ENCODE assay signal across 18 mouse cellular contexts in the genomic region with DNA sequence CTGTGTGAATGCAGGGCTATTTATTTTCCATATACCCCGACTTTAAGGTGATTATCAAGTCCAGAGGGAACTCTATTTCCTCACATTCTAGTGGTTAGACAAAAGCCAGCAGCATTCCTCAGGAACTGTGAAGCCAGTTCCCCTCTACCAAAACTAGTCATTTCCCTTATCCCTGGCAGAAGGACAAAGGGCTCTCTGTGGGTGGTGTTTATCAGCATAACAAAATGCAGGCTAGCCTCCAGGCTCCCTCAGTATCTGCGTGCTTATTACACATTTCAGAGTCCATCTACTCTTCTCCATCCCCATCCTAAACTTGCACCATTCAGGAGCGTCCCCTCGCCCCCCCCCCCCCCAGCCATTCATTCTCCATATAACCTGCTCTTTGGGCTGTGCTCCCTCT. TPM values are rescaled to one million over a fixed set of nuclear protein-coding genes. Genes with fewer than 3 reads are reported as not detected.
DNase-seq lines count a peak whose midpoint lies in the region; ATAC-seq lines count a peak whose summit lies in the region.
"Had no signal": no experiment of that assay in that cellular context is flagged by ENCODE, and none has a peak within 500 bp of the region (broad histone marks: within the 10 kb centered on the region; RNA-seq: fewer than 3 reads in every experiment).

No protein-coding gene starts in this region.

- no peaks in the 10 kb centered on the region for H3K9me3 ChIP-seq in forebrain, embryonic 14.5 days (replicated peaks; ENCODE audit: control insufficient read depth, low read length)
- H3K9me3 ChIP-seq in forebrain, embryonic 15.5 days, result no peaks in the 10 kb centered on the region
- no peaks in the 10 kb centered on the region for H3K9me3 ChIP-seq in limb, embryonic 12.5 days
- H3K9me3 ChIP-seq in limb, embryonic 10.5 days (replicated peaks), result no peaks in the 10 kb centered on the region
- H3K9me3 ChIP-seq: forebrain, embryonic 13.5 days; neural tube, embryonic 12.5 days; stomach, embryonic 15.5 days had no signal

- H3K9ac ChIP-seq in forebrain, embryonic 14.5 days (ENCODE audit: low read length), result no peak overlapping the region
- no peak overlapping the region for H3K9ac ChIP-seq in forebrain, embryonic 15.5 days (replicated peaks)
- H3K9ac ChIP-seq in limb, embryonic 12.5 days (replicated peaks), result no peak overlapping the region
- H3K9ac ChIP-seq: forebrain, embryonic 13.5 days; neural tube, embryonic 12.5 days; stomach, embryonic 15.5 days had no signal

- 0% methylated on average over 2 of the region's 4 CpGs for WGBS in forebrain, embryonic 14.5 days
- 0% methylated on average over 3 of the region's 4 CpGs for WGBS in forebrain, embryonic 15.5 days
- 38% methylated on average over 4 of the region's 4 CpGs for WGBS in limb, embryonic 12.5 days
- 35% methylated on average over 4 of the region's 4 CpGs for WGBS in limb, embryonic 10.5 days

- ATAC-seq in forebrain, embryonic 14.5 days, result no peak
- no peak for ATAC-seq in forebrain, embryonic 15.5 days (replicated peaks)
- ATAC-seq in limb, embryonic 12.5 days (ENCODE audit: insufficient number of reproducible peaks, insufficient read depth, low FRiP score, low TSS enrichment, low read depth), result 0 out of 2 replicates have a peak, but pooled peaks have one; percentile 20
- peak; percentile 55 for ATAC-seq in megakaryocyte progenitor cell, adult 5-6 weeks (replicated peaks; ENCODE audit: poor library complexity)
- ATAC-seq: forebrain, embryonic 13.5 days; Patski had no signal

- H3K4me3 ChIP-seq in forebrain, embryonic 14.5 days (ENCODE audit: low read depth, low read length), result no peak overlapping the region
- H3K4me3 ChIP-seq in forebrain, embryonic 15.5 days, result no peak overlapping the region
- H3K4me3 ChIP-seq in limb, embryonic 12.5 days (replicated peaks), result no peak overlapping the region
- H3K4me3 ChIP-seq in limb, embryonic 10.5 days, result no peak overlapping the region
- H3K4me3 ChIP-seq: forebrain, embryonic 13.5 days; neural tube, embryonic 12.5 days; stomach, embryonic 15.5 days had no signal

- no peaks in the 10 kb centered on the region for H3K27me3 ChIP-seq in forebrain, embryonic 14.5 days (replicated peaks; ENCODE audit: control insufficient read depth, insufficient read depth, low read length)
- no peaks in the 10 kb centered on the region for H3K27me3 ChIP-seq in forebrain, embryonic 15.5 days
- H3K27me3 ChIP-seq in limb, embryonic 12.5 days, result no peaks in the 10 kb centered on the region
- no peaks in the 10 kb centered on the region for H3K27me3 ChIP-seq in limb, embryonic 10.5 days (ENCODE audit: low read depth, poor library complexity, severe bottlenecking)
- H3K27me3 ChIP-seq: forebrain, embryonic 13.5 days; neural tube, embryonic 12.5 days; Patski; stomach, embryonic 15.5 days had no signal

- no peaks in the 10 kb centered on the region for H3K36me3 ChIP-seq in forebrain, embryonic 14.5 days (ENCODE audit: control insufficient read depth, insufficient read depth, low read length)
- H3K36me3 ChIP-seq in forebrain, embryonic 15.5 days, result no peaks in the 10 kb centered on the region
- no peaks in the 10 kb centered on the region for H3K36me3 ChIP-seq in limb, embryonic 12.5 days
- H3K36me3 ChIP-seq in limb, embryonic 10.5 days, result no peaks in the 10 kb centered on the region
- H3K36me3 ChIP-seq: neural tube, embryonic 12.5 days; stomach, embryonic 15.5 days had no signal

- H3K4me2 ChIP-seq in forebrain, embryonic 14.5 days (ENCODE audit: low read length), result no peak overlapping the region
- H3K4me2 ChIP-seq in forebrain, embryonic 15.5 days (replicated peaks), result no peak overlapping the region
- no peak overlapping the region for H3K4me2 ChIP-seq in limb, embryonic 12.5 days
- H3K4me2 ChIP-seq: forebrain, embryonic 13.5 days; neural tube, embryonic 12.5 days; stomach, embryonic 15.5 days had no signal

- DNase-seq in forebrain, embryonic 14.5 days (ENCODE audit: low spot score), result peak; percentile 40
- DNase-seq in limb, embryonic 10.5 days (ENCODE audit: low spot score), result no peak
- DNase-seq in ZHBTc4 (ENCODE audit: low read depth, low spot score), result peak; percentile 83
- DNase-seq in ovary, postnatal 10 days (ENCODE audit: low spot score), result no peak
- no peak for DNase-seq in spleen, postnatal 36 days (ENCODE audit: low spot score in 2 of 2)
- DNase-seq: adrenal gland, postnatal 36 days; B cell, adult 2 months; gastrocnemius, postnatal 36 days; kidney, postnatal 14 days; lung, postnatal 4 days; thymus, postnatal 36 days had no signal

- H3K27ac ChIP-seq in forebrain, embryonic 14.5 days (ENCODE audit: low read depth, low read length), result no peak overlapping the region
- no peak overlapping the region for H3K27ac ChIP-seq in forebrain, embryonic 15.5 days (replicated peaks)
- H3K27ac ChIP-seq in limb, embryonic 12.5 days, result no peak overlapping the region
- no peak overlapping the region for H3K27ac ChIP-seq in limb, embryonic 10.5 days
- H3K27ac ChIP-seq: forebrain, embryonic 13.5 days; neural tube, embryonic 12.5 days; stomach, embryonic 15.5 days had no signal

- H3K4me1 ChIP-seq in forebrain, embryonic 14.5 days (ENCODE audit: control insufficient read depth, insufficient read depth, low read length), result peaks cover 2% of the 10 kb centered on the region; the same call in 1 of the 2 replicates
- H3K4me1 ChIP-seq in forebrain, embryonic 15.5 days, result peaks cover 6% of the 10 kb centered on the region; the same call in 1 of the 2 replicates
- H3K4me1 ChIP-seq in limb, embryonic 12.5 days (replicated peaks), result peaks cover 4% of the 10 kb centered on the region; the same call in 1 of the 2 replicates
- H3K4me1 ChIP-seq in limb, embryonic 10.5 days, result no peaks in the 10 kb centered on the region
- H3K4me1 ChIP-seq: stomach, embryonic 15.5 days had no signal

RNA-seq across cellular contexts. Expression of a gene that starts 20.8 kb away (rescaled TPM):
- polyA plus RNA-seq in forebrain, embryonic 14.5 days (2014; fragmentation: Nextera tagmentation; extraction: Ambion mirVana), result 14.4 and 17.5 TPM in 2 replicates
- 23.3 and 24.0 TPM in 2 replicates for polyA plus RNA-seq in forebrain, embryonic 15.5 days (2015; fragmentation: Nextera tagmentation; extraction: Ambion mirVana)
- polyA plus RNA-seq in limb, embryonic 12.5 days (2016; fragmentation: Nextera tagmentation; extraction: Ambion mirVana), result 8.1 and 9.0 TPM in 2 replicates
- 5.2 and 5.9 TPM in 2 replicates for polyA plus RNA-seq in limb, embryonic 10.5 days (2016; fragmentation: Nextera tagmentation; extraction: Ambion mirVana)
- total RNA-seq in megakaryocyte progenitor cell, adult 5-6 weeks (2015), result 2.6 and 3.4 TPM in 2 replicates
- 3.5 and 4.9 TPM in 2 replicates for total RNA-seq in megakaryocyte progenitor cell, adult 5-6 weeks (2017)

RNA-seq across cellular contexts. Expression of a gene that starts 36.7 kb away (rescaled TPM):
- 48.0 and 50.8 TPM in 2 replicates for polyA plus RNA-seq in forebrain, embryonic 14.5 days (2014; fragmentation: Nextera tagmentation; extraction: Ambion mirVana)
- polyA plus RNA-seq in forebrain, embryonic 15.5 days (2015; fragmentation: Nextera tagmentation; extraction: Ambion mirVana), result 41.0 and 42.3 TPM in 2 replicates
- 44.5 and 52.2 TPM in 2 replicates for polyA plus RNA-seq in limb, embryonic 12.5 days (2016; fragmentation: Nextera tagmentation; extraction: Ambion mirVana)
- polyA plus RNA-seq in limb, embryonic 10.5 days (2016; fragmentation: Nextera tagmentation; extraction: Ambion mirVana), result 46.1 and 46.4 TPM in 2 replicates
- 55.1 and 56.7 TPM in 2 replicates for total RNA-seq in megakaryocyte progenitor cell, adult 5-6 weeks (2015)
- 32.1 and 35.4 TPM in 2 replicates for total RNA-seq in megakaryocyte progenitor cell, adult 5-6 weeks (2017)

RNA-seq across cellular contexts. Expression of a gene that starts 51.0 kb away (rescaled TPM):
- 27.4 and 43.6 TPM in 2 replicates for polyA plus RNA-seq in forebrain, embryonic 14.5 days (2014; fragmentation: Nextera tagmentation; extraction: Ambion mirVana)
- polyA plus RNA-seq in forebrain, embryonic 15.5 days (2015; fragmentation: Nextera tagmentation; extraction: Ambion mirVana), result 47.7 and 53.7 TPM in 2 replicates
- polyA plus RNA-seq in limb, embryonic 12.5 days (2016; fragmentation: Nextera tagmentation; extraction: Ambion mirVana), result 25.8 and 25.9 TPM in 2 replicates
- 17.5 and 22.2 TPM in 2 replicates for polyA plus RNA-seq in limb, embryonic 10.5 days (2016; fragmentation: Nextera tagmentation; extraction: Ambion mirVana)
- total RNA-seq in megakaryocyte progenitor cell, adult 5-6 weeks (2015), result 23.0 and 33.9 TPM in 2 replicates
- total RNA-seq in megakaryocyte progenitor cell, adult 5-6 weeks (2017), result 29.2 and 35.8 TPM in 2 replicates

Comparison
In these comparisons a context has a peak if more than half of its experiments do, and no peak if none do; other contexts are left out.
1. ATAC-seq: peak in limb, embryonic 12.5 days (single experiment) and megakaryocyte progenitor cell, adult 5-6 weeks (single experiment); none in forebrain, embryonic 14.5 days (single experiment) and forebrain, embryonic 15.5 days (single experiment).
2. DNase-seq: peak in forebrain, embryonic 14.5 days (single experiment) and ZHBTc4 (single experiment); none in limb, embryonic 10.5 days (single experiment), ovary, postnatal 10 days (single experiment) and spleen, postnatal 36 days (0 of 2).